Mouse (Mus musculus): ENCODE measurements at regions not wholly inside any gene's neighbourhood (a gene's known extent, or its start where the extent isn't known, plus 50 kb on each side); places are given as distances from the start of the nearest gene placed in this dataset.

GRCm38 (mm10) chr4:68275063-68275708, 679.0 kb downstream of the Brinp1 start:
- Histone ChIP-seq H3K9ac (ENCODE audit: low read depth, low read length) (no peak overlapping the region), H3K4me1 (ENCODE audit: control insufficient read depth, insufficient read depth, low read length) (no peaks in the 10 kb centered on the region), H3K4me2 (replicated peaks; ENCODE audit: low read depth, low read length) (no peak overlapping the region), H3K9me3 (ENCODE audit: control insufficient read depth, low read length) (no peaks in the 10 kb centered on the region), H3K27ac (ENCODE audit: low read depth, low read length) (no peak overlapping the region), H3K4me3 (ENCODE audit: low read length) (no peak overlapping the region), H3K36me3 (ENCODE audit: control insufficient read depth, insufficient read depth, low read length) (no peaks in the 10 kb centered on the region), H3K27me3 (ENCODE audit: control insufficient read depth, insufficient read depth, low read length) (no peaks in the 10 kb centered on the region)
- no peak for ATAC-seq (ENCODE audit: low FRiP score, low TSS enrichment)
- 85% methylated on average over 3 of the region's 3 CpGs for WGBS
